In the genomic region with DNA sequence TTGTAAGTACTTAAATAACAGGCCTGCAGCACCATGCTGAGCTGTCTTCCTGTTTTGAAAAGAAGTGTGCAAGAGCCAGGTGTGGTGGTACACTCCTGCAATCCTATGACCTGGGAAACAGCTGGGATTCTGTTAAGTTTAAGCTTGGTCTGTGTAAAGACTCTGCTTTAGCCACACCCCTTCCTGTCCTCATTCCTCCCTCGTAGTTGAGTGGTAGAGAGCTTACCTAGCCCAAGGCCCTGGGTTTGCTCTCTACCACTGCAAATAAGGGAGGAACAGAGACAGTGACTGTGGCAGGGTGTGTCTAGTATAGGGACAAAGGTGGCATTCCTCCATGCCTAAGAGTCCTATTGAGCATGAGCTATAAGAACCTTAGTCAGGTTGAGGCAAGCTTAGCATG, we compare ENCODE assay signal across 20 mouse cellular contexts. TPM values are rescaled to one million over a fixed set of nuclear protein-coding genes. Genes with fewer than 3 reads are reported as not detected.
DNase-seq lines count a peak whose midpoint lies in the region; ATAC-seq lines count a peak whose summit lies in the region.
"Had no signal": no experiment of that assay in that cellular context is flagged by ENCODE, and none has a peak within 500 bp of the region (broad histone marks: within the 10 kb centered on the region; RNA-seq: fewer than 3 reads in every experiment).

No protein-coding gene starts in this region.

- ATAC-seq in frontal cortex, adult (ENCODE audit: low TSS enrichment) = peak; percentile 17; the same call in 1 of the 2 replicates
- ATAC-seq: forebrain, embryonic 14.5 days; midbrain, embryonic 13.5 days had no signal

- 12% methylated on average over 1 of the region's 1 CpGs for WGBS in large intestine, adult 2 months

- no peak for DNase-seq in frontal cortex, postnatal 25 days (ENCODE audit: low spot score in 2 of 2)
- peak; percentile 84 for DNase-seq in ZHBTc4 (ENCODE audit: low read depth, low spot score)
- DNase-seq in large intestine, adult 2 months (ENCODE audit: low read depth, low spot score) = peak; percentile 68
- DNase-seq in kidney, postnatal 25 days = no peak
- DNase-seq in cerebellum, postnatal 36 days = no peak
- no peak for DNase-seq in ovary, postnatal 10 days (ENCODE audit: low spot score)
- DNase-seq: adrenal gland, adult 8-10 months; cerebellum, adult 2 months; cerebellum, postnatal 25 days; gastrocnemius, adult 2 months; heart, adult 2 months; heart, postnatal 4 days; kidney, adult 2 months; liver; lung, adult 2 months; lung, postnatal 10 days; thymus, postnatal 4 days had no signal

RNA-seq across cellular contexts. Expression of gene Pitpna, which starts 17.4 kb away (rescaled TPM):
- polyA plus RNA-seq in large intestine, adult 2 months (2012; rRNA removed) = 168 and 190 TPM in 2 replicates

RNA-seq across cellular contexts. Expression of gene Inpp5k, which starts 25.5 kb away (rescaled TPM):
- 28.0 and 39.4 TPM in 2 replicates for polyA plus RNA-seq in large intestine, adult 2 months (2012; rRNA removed)

RNA-seq across cellular contexts. Expression of gene Myo1c, which starts 45.0 kb away (rescaled TPM):
- 37.4 and 47.2 TPM in 2 replicates for polyA plus RNA-seq in large intestine, adult 2 months (2012; rRNA removed)

Comparison
In these comparisons a context has a peak if more than half of its experiments do, and no peak if none do; other contexts are left out.
1. DNase-seq: peak in ZHBTc4 (single experiment) and large intestine, adult 2 months (single experiment); none in frontal cortex, postnatal 25 days (0 of 2), kidney, postnatal 25 days (0 of 2), cerebellum, postnatal 36 days (0 of 2) and ovary, postnatal 10 days (single experiment).